In genomic region chr11:8678260-8678995, GRCm38 (mm10) we compare ENCODE assay signal across 15 mouse cellular contexts. TPM values are rescaled to one million over a fixed set of nuclear protein-coding genes. Genes with fewer than 3 reads are reported as not detected.
DNase-seq lines count a peak whose midpoint lies in the region; ATAC-seq and TF ChIP-seq lines count a peak whose summit lies in the region.
"Had no signal": no experiment of that assay in that cellular context is flagged by ENCODE, and none has a peak within 500 bp of the region (broad histone marks: within the 10 kb centered on the region; RNA-seq: fewer than 3 reads in every experiment).

No protein-coding gene starts in this region.

- peak overlapping the region; percentile 32 for H3K27ac ChIP-seq in lung, embryonic 15.5 days
- H3K27ac ChIP-seq in forebrain, embryonic 16.5 days (ENCODE audit: low read length) = no peak overlapping the region
- H3K27ac ChIP-seq: forebrain, embryonic 13.5 days; kidney, postnatal 0 days had no signal

- no peaks in the 10 kb centered on the region for H3K79me3 ChIP-seq in C2C12 (ENCODE audit: low read depth)

- no peak for TF ChIP-seq POLR2A in lung, adult 2 months (IDR thresholded peaks at IDR 0.05; ENCODE audit: borderline replicate concordance, extremely low read depth, low read depth, low read length)

- H3K79me2 ChIP-seq in C2C12 (ENCODE audit: control insufficient read depth, insufficient read depth) = no peaks in the 10 kb centered on the region

- H3K9ac ChIP-seq in lung, embryonic 15.5 days = no peak overlapping the region
- no peak overlapping the region for H3K9ac ChIP-seq in forebrain, embryonic 16.5 days (replicated peaks; ENCODE audit: low read depth, low read length)
- H3K9ac ChIP-seq: forebrain, embryonic 13.5 days had no signal

- no peaks in the 10 kb centered on the region for H3K9me3 ChIP-seq in lung, embryonic 15.5 days
- H3K9me3 ChIP-seq in forebrain, embryonic 16.5 days (ENCODE audit: control insufficient read depth, low read length) = no peaks in the 10 kb centered on the region; the same call in 1 of the 2 replicates
- H3K9me3 ChIP-seq: forebrain, embryonic 13.5 days had no signal

- H3ac ChIP-seq in C2C12 (ENCODE audit: control insufficient read depth, insufficient read length, low read depth) = no peak overlapping the region

- no peak overlapping the region for H3K4me2 ChIP-seq in lung, embryonic 15.5 days
- H3K4me2 ChIP-seq in forebrain, embryonic 16.5 days (ENCODE audit: low read length) = no peak overlapping the region
- H3K4me2 ChIP-seq: forebrain, embryonic 13.5 days had no signal

- WGBS in lung, embryonic 15.5 days = 72% methylated on average over 12 of the region's 12 CpGs
- 70% methylated on average over 12 of the region's 12 CpGs for WGBS in lung, adult 2 months
- WGBS in forebrain, embryonic 16.5 days = 93% methylated on average over 12 of the region's 12 CpGs

- no peak for TF ChIP-seq CTCF in lung, adult 2 months (IDR thresholded peaks at IDR 0.05; ENCODE audit: insufficient read depth, low read length)
- TF ChIP-seq CTCF in C2C12 (IDR thresholded peaks at IDR 0.05; ENCODE audit: control insufficient read depth, insufficient read depth, insufficient read length) = no peak

- no peak for ATAC-seq in lung, embryonic 15.5 days (ENCODE audit: borderline replicate concordance, extremely low read depth, low FRiP score, low TSS enrichment)
- peak; percentile 28 for ATAC-seq in granulocyte monocyte progenitor cell, adult 5-6 weeks (replicated peaks; ENCODE audit: poor library complexity, severe bottlenecking)
- no peak for ATAC-seq in forebrain, embryonic 16.5 days
- ATAC-seq: activated CD4-positive, CD25-positive, alpha-beta regulatory T cell, adult 4 months; forebrain, embryonic 13.5 days had no signal

- no peaks in the 10 kb centered on the region for H3K36me3 ChIP-seq in lung, embryonic 15.5 days
- no peaks in the 10 kb centered on the region for H3K36me3 ChIP-seq in C2C12 (ENCODE audit: control insufficient read depth, insufficient read depth)
- no peaks in the 10 kb centered on the region for H3K36me3 ChIP-seq in forebrain, embryonic 16.5 days (ENCODE audit: control insufficient read depth, insufficient read depth)

- no peaks in the 10 kb centered on the region for H3K27me3 ChIP-seq in lung, embryonic 15.5 days
- no peaks in the 10 kb centered on the region for H3K27me3 ChIP-seq in C2C12 (ENCODE audit: control insufficient read depth, insufficient read depth, insufficient read length)
- no peaks in the 10 kb centered on the region for H3K27me3 ChIP-seq in forebrain, embryonic 16.5 days (replicated peaks; ENCODE audit: control insufficient read depth, insufficient read depth, low read length)
- H3K27me3 ChIP-seq: forebrain, embryonic 13.5 days had no signal

- H3K4me3 ChIP-seq in lung, embryonic 15.5 days = no peak overlapping the region
- no peak overlapping the region for H3K4me3 ChIP-seq in lung, adult 2 months (replicated peaks; ENCODE audit: extremely low read depth, low read depth, low read length)
- H3K4me3 ChIP-seq in C2C12 (ENCODE audit: insufficient read depth, poor library complexity, severe bottlenecking) = no peak overlapping the region
- H3K4me3 ChIP-seq in forebrain, embryonic 16.5 days (replicated peaks; ENCODE audit: low read length) = no peak overlapping the region
- H3K4me3 ChIP-seq: forebrain, embryonic 13.5 days had no signal

- H3K4me1 ChIP-seq in lung, embryonic 15.5 days = peaks cover 40% of the 10 kb centered on the region
- H3K4me1 ChIP-seq in lung, adult 2 months (ENCODE audit: control insufficient read depth, insufficient read depth, low read length) = peaks cover 2% of the 10 kb centered on the region; the same call in 1 of the 2 replicates
- H3K4me1 ChIP-seq in forebrain, embryonic 16.5 days (replicated peaks; ENCODE audit: control insufficient read depth, insufficient read depth, low read length) = peaks cover 12% of the 10 kb centered on the region

- no peak for DNase-seq in lung, adult 2 months
- peak; percentile 55 for DNase-seq in 3134 (ENCODE audit: extremely low read depth, insufficient read length, low spot score)
- DNase-seq in right cerebral cortex, postnatal 10 days (ENCODE audit: low spot score in 2 of 2) = no peak
- DNase-seq: cerebellum, adult 9-10 months; layer of hippocampus, adult 9-11 months; liver; midbrain, embryonic 14.5 days; right cerebral cortex, postnatal 14 days had no signal

TF ChIP-seq in C2C12, 6 proteins besides CTCF, POLR2A, EP300 and RAD21:
- peak; percentile 65 for TF ChIP-seq MYOD1 (IDR thresholded peaks at IDR 0.05; ENCODE audit: control insufficient read depth, insufficient read length, low read depth)
- TF ChIP-seq CEBPB (IDR thresholded peaks at IDR 0.05; ENCODE audit: low read depth) = peak; percentile 86
- no peak for TF ChIP-seq MYOG (IDR thresholded peaks at IDR 0.05; ENCODE audit: control insufficient read depth, extremely low read depth, insufficient read length)
- TF ChIP-seq MAX (IDR thresholded peaks at IDR 0.05) = peak; percentile 91
- TF ChIP-seq FOSL1 (IDR thresholded peaks at IDR 0.05; ENCODE audit: insufficient read depth, low read length, poor library complexity, severe bottlenecking) = peak; percentile 91
- peak; percentile 1 for TF ChIP-seq USF1 (IDR thresholded peaks at IDR 0.05; ENCODE audit: low read depth)

RNA-seq across cellular contexts. Expression of gene Tns3, which starts 14.1 kb away (rescaled TPM):
- 48.5 and 55.9 TPM in 2 replicates for polyA plus RNA-seq in lung, embryonic 15.5 days (2015; fragmentation: Nextera tagmentation; extraction: Ambion mirVana)
- polyA plus RNA-seq in lung, adult 2 months (2012; rRNA removed) = 160 and 164 TPM in 2 replicates
- 57.4 TPM for polyA plus RNA-seq in C2C12 (2012; fragmentation: generic; extraction: Trizol)
- 26.9 TPM in 2 replicates for total RNA-seq in granulocyte monocyte progenitor cell, adult 5-6 weeks (2014; fragmentation: Nextera tagmentation)
- total RNA-seq in granulocyte monocyte progenitor cell, adult 5-6 weeks (2017) = 13.0 and 13.1 TPM in 2 replicates
- polyA plus RNA-seq in forebrain, embryonic 16.5 days (2015; fragmentation: Nextera tagmentation; extraction: Ambion mirVana) = 8.8 TPM in 2 replicates
